Mouse (Mus musculus) megakaryocyte-erythroid progenitor cell, adult 5-6 weeks (primary cell): ENCODE measurements at regions not wholly inside any gene's neighbourhood (a gene's known extent, or its start where the extent isn't known, plus 50 kb on each side); places are given as distances from the start of the nearest gene placed in this dataset.

Experiments used
- ATAC-seq: replicated peaks from 2 replicates; pipeline ENCODE4 v1.8.0; 2016; ENCODE audit warnings: mild to moderate bottlenecking, inconsistent platforms; ENCODE audit not compliant: severe bottlenecking, poor library complexity, low FRiP score, low TSS enrichment

GRCm38 (mm10) chr1:94263313-94263712 is 211.0 kb upstream of the Pdcd1 start:
- ATAC-seq: no peak

GRCm38 (mm10) chr1:94235426-94235825 is 183.1 kb upstream of the Pdcd1 start:
- no peak for ATAC-seq

- no peak for ATAC-seq
These were observed 168.7 kb upstream of the Pdcd1 start for GRCm38 (mm10) chr1:94221006-94221405.

GRCm38 (mm10) chr1:94217407-94217806 is 165.1 kb upstream of the Pdcd1 start:
- no peak for ATAC-seq

GRCm38 (mm10) chr1:94208929-94209328 is 156.6 kb upstream of the Pdcd1 start:
- no peak for ATAC-seq

GRCm38 (mm10) chr1:94207859-94208258 is 155.5 kb upstream of the Pdcd1 start:
- ATAC-seq: no peak

- no peak for ATAC-seq
These were observed 150.9 kb upstream of the Pdcd1 start for GRCm38 (mm10) chr1:94203281-94203680.

GRCm38 (mm10) chr1:94183876-94184275 is 131.5 kb upstream of the Pdcd1 start:
- no peak for ATAC-seq

GRCm38 (mm10) chr1:94149958-94150357 is 97.6 kb upstream of the Pdcd1 start:
- no peak for ATAC-seq

GRCm38 (mm10) chr1:94147015-94147414 is 94.7 kb upstream of the Pdcd1 start:
- no peak for ATAC-seq

- no peak for ATAC-seq
These were observed 88.2 kb upstream of the Pdcd1 start for GRCm38 (mm10) chr1:94140518-94140917.

- no peak for ATAC-seq
These were observed 87.2 kb upstream of the Pdcd1 start for GRCm38 (mm10) chr1:94139445-94140062.

- no peak for ATAC-seq
These were observed 84.4 kb upstream of the Pdcd1 start for GRCm38 (mm10) chr1:94136731-94137130.
